Mouse (Mus musculus): ENCODE measurements around the gene Nup153.

The Nup153 gene

DNA sequence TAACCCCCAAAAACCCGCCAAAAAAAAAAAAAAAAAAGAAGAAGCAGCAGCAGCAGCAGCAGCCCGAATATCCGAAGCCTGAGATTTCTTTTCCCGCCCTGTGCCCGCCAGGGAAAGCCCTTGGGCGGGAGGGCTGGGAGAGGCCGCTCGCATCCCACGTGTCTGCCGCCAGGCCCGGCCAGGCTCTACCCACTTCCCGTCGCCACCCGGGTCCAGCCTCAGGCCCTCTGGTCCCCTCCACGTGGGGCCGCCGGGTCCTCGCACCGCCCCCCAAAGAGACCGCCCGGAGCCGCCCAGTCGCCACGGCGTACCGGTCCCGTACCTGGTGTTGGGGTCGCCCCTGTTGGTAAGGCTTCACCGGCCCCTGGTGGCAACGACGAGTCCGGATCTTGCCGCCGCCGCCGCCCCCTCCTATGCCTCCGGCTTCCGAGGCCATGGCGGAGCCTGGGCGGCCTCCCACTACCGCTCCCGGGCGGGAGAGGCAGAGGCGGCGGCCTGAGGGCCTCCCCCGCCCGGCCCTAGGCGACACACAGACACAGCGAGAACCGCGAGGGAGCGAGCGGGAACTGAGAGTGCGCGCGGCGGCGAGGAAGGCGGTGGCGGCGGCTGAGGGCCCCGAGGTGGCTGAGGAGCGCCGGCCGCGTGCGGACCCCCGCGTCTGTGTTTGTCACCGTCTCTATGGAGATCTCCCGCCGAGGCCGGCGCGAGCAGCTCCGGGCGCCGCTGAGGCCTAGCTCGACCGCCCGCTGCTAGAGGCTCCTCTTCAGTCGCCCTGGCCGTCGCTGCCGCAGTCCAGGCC, 503 bp downstream of the Nup153 start:
- DNase-seq = peak; percentile 72 to 82

DNA sequence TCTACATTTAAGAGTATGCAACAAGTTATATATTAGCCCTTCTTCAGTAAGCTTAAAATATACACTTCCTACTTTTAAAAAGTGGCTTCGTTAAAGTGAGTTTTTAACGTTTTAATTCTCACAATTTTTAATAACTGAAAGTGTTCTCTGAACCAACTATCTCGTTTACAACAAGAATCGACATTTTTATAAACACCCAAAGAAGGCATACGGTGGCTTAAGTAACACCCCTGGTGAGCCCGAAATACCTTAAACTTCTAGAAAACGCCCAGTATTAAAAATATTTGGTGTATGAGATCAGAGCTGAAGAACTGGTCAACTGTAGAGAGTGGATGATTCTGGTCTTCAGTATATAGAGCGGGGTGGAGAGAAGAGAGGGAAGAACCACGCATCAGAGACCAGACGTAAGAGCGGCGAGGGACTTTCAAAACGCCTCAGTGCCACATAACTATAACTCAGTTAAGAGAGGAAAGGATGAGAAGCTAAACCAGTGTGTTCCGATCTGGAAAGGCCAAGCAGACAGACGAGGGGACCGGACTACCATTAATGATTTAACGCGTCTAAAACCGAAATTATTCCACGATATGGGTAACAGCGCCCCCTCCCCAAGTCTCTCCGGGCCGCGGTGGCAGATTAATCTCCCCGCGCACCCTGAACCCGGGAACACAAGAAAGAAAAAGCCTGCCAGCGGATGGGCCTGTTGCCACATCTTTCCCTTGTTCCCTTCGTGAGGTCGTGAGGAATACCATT, 1.3 kb downstream of the Nup153 start:
- DNase-seq = no peak

DNA sequence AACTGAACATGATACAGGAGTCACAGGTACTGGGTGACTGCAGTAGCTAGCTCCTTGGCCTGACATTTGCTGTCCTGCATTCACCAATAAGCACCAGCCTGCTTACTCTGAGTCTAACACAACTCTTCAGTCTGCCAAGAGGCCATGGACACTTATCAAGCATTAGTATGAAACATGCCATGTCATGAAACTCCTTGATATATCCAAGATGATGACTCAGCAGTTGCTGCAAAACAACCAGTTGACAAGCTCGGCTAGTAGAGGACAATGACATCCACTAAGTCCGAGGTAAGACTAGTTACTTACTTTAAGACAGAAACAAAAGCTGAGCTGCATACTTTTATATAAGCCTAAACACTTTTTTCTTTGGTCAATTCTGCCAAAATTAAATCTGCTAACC, 2.5 kb downstream of the Nup153 start:
- no peak for DNase-seq

DNA sequence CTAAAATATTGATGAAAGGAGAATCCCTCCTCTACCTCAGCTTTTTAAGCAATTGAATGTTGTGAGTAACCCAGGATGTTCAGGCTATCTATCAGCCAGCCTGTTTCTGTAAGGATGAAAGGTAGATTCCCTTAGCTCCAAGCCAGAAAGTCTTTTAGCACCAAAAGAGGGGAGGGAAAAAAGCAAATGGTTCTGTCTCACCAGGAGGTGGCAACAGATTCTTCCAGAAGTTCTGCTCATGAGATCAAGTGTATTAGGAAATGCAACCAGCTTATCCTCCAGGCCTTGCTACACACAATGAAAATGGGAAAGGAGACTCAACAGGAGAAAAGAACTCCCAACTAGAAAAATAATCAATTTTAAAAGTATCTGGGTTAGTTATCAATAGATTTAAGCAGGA, 3.4 kb downstream of the Nup153 start:
- DNase-seq = no peak

DNA sequence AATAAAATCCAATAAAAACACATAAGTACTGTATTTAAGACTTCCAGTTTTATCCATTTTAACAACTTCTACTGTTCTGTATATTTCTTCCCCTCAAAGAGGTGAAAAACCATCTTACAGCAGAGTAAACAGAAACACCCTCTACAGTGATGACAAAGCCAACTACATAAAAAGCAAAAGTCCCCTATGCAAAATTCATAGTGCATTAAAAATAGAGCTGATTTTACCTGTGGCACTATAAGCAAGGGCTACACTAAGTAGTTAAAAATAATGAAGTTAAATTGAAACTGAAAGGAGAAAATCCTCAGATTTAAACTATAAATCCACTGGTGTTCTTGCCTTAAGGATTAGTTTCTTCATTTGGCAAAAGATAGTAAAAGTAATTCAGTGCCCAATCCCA, 6.7 kb downstream of the Nup153 start:
- no peak for DNase-seq

DNA sequence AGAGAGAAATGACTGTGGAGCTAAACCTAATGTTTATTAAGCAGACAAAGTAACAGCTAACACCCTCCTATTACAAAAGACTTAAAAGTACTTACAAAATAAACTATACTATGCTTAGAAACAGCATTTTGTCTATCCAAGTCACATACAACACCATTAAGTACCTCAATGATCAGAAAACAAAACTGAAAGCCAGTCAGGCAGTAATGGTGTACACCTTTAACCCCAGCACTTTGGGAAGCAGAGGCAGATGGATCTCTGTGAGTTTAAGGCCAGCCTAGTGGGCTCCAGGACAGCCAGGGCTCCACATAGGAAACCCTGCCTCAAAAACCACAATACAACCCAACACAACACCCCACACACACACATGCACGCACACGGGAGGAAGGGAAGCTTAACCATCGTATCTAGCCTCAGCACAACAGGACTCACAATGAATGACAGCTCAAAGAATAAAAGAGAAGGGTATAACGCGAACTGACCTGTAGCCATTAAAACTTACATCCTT, 8.8 kb downstream of the Nup153 start:
- no peak for DNase-seq

DNA sequence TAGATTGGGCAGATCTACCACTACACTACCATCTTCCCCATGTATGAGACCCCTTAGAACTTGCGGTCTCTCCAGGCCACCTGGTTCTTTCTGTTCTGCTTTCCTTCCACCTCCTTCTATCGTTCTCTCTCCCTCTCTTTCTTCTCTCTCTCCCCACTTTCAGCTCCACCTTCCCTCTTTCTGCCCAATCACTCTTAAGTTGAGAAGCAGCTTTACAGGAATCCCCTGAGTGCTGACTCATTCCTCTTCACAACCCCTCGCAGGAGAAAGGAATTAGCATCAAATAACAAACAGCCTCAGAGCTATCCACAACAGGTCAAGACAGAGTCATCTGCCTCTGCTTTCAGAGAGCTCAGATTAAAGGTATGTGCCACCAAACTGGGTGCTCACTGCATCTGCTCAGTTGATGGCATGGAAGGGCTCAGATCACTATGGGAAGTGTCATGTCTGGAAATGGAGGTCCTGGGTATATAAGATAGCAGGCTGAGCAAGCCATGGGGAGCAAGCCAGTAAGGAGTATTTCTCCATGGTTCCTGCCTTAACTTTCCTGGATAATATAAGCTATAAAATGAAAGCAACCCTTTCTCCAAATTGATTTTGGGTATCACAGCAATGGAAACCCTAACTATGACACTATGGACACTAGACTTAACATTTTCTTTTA, 11.6 kb downstream of the Nup153 start:
- no peak for DNase-seq

DNA sequence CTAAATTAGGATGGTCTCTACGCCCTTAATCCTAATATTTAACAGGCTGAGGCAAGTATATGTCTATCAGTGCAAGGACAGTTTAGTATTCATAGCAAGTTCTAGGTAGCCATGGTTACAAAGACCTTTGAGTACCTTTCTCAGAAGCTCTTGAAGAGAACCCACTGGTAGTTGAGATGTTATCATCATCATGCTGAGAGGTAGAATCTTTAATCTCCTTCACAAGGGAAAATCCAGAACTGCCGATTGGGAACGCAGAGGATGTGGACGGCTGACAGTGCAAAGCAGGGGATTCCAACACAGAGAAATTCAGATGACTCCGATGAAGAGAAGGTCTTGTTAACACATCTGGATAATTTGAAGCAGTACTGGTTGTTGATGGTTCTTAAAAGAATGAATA, 14.3 kb downstream of the Nup153 start:
- DNase-seq = no peak

DNA sequence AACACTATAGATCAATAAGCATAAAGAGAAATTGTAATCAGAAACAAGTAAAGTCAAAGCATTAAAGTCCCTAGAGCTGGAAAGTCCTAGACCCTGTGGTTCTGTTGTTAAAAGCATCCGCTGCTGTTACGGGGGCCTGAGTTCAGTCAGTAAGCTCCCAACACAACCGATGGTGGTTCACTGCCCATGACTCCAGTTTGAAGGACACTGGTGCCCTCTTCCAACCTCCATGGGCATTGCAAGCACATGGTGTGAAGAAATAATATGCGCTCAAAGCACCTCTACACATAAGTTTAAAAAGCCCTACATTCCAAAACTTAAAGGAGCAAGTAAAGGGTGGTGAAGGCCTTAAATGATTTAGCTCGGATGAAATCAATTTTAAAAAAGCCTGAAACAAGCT, 24.6 kb downstream of the Nup153 start:
- DNase-seq = peak; percentile 12 to 16

DNA sequence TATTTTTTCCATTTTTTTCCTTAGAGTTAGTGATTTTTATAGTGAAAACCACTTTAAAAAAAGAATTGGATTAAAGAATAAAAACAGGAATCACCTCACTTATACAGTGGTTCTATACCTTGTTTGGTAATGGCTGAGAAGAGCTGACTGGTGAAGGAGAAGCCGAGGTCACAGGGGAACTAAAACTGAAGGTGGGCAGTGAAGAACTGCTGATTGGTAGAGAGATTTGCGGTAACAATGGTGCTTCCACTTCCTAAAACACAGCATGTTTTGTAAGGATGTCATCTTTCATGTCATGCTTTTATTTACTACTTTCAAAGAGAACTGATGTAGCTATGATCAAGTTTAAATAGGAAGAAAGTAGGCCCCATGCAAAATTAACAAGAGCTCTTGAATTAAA, 26.3 kb downstream of the Nup153 start:
- no peak for DNase-seq

DNA sequence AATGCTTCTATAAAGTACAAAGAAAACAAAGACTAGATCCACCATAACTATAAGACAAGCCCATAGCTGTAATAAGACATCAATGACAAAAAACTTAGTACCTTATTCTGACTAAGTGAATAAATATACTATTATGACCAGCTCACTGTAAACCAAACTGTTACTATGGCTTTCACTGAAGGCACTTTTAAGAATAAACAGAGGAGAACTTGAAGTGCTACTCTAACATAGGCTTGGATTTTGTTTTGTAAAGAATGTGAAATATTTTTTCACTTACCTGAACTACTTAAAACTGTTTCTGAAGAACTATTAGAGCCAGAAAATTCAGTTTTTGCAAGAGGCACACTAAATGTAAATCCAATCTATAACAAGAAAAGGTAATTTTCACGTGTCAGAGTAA, 28.4 kb downstream of the Nup153 start:
- DNase-seq = no peak

DNA sequence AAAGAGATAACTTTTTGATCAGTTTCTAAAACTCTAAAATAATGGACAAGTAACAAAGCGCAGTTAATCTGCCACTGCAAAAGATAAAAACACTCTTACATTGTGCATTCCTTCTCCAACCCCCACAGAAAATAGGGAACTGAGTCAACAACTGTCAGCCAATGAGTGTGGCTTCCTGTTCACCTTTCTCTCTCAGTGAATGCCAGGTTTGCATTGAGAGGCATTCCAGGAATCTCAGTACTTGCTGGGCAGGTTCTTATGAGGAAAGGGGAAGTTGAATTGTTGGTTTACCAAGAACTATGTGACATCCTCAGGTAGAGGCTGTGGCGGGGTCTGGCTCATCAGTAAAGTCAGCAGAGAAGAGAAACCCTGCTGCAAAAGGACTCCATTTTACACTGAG, 31.0 kb downstream of the Nup153 start:
- DNase-seq = no peak

DNA sequence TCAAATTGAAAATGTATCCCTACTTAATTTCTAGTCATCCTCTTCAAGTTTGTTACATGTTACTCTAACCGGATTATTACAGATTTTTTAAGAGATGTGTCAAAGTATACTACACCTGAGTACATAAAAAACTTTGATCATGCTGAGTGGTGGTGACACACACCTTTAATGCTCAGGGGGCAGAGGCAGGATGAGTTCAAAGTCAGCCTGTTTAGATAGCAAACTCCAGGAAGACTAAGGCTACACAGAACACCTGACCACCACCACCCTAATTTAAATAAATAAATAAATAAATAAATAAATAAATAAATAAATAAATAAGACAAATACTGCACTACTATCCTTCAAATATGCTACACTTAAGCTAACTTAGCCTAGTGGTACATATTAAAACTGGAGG, 31.8 kb downstream of the Nup153 start:
- DNase-seq = no peak

DNA sequence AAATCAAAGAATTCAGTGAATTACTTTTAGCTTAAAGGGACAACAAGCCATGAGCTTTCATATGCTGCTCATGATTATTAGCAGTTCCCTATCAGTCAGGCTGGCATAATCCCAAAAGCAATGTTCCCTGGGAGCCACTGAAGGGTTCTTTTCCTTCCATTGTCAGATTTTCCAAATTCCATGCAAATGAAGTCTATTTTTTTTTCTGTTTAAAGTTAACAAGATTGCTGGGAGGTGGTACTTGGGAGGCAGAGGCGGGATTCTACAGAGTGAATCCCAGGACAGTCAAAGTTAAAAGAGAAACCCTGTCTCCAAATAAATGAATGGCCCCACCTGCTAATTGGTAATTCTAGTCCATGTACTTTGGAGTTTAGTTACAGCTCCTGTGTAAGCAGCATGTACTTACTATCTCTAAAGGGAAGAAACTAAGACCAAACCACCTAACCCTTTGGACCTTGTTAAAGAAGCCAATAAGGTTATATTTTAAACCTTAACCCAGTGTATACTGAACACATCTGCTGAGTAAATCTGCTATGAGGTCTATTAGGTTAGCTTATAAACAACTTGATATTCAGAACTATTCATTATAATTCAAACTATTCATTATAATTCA, 32.3 kb downstream of the Nup153 start:
- no peak for DNase-seq

DNA sequence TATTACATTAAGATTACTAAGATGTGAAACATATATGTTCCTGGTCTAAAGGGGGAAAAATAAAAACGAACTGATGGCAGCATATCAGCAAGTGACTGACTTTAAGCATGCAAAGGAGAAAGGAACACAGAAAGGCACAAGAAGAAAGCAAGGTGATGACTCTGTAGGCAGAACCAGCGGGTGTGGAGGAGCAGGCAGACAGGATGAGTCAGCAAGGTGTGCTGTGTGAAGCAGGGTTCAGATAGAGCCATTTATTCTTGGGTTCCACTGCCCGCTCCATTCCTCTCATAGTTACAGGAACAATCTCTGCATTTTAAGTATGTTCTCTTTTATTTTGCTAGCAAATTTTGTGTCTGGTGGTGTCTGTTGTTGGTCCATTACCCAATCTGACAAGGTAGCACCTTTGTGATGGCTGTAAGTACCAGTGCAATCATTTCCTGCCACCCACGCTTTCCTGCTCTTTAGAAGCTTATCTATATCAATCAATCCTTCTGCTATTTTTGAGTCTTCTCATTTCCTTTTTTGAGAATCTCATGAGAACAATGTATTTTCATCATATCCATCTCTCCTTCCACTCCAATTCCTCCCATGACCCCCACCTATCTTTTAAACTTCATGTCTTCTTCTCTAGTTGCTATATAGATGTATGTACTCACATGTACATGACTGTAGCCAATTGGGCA, 37.0 kb downstream of the Nup153 start:
- DNase-seq = no peak

DNA sequence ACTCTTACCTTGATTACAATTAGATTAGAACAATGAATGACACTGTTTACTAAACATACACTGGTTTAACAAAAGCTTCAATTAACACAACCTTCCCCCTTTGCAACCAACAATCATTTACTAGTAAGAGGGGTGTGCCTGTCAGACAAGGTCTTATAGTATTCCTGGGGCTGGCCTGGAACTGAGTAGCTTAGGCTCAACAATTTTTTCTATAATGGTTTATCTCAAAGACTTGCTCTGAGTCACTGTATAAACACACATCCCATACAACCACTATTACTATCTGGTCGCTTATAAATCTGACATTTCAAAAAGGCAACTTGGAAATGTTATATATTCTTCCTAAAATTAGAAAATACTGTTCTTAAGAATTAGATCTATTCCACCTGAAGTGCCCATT, 44.4 kb downstream of the Nup153 start:
- DNase-seq = no peak

DNA sequence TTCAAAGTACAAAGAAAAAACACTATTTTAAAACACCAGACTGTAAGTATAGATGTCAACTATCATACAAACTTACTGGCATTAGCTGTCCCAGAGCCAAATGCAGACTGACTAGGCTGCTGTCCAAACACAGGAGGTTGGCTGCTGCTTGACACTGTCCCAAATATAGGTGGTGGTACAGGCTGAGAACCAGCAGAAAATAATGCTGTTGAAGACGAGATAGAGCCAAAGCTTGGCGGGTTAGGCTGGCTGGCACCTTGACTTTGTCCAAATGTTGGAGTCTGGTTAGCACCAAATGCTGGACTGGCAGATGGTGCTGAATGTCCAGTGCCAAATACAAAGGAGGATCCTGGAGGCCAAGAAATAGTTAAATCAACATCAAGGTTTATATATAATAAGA, 44.8 kb downstream of the Nup153 start:
- no peak for DNase-seq

DNA sequence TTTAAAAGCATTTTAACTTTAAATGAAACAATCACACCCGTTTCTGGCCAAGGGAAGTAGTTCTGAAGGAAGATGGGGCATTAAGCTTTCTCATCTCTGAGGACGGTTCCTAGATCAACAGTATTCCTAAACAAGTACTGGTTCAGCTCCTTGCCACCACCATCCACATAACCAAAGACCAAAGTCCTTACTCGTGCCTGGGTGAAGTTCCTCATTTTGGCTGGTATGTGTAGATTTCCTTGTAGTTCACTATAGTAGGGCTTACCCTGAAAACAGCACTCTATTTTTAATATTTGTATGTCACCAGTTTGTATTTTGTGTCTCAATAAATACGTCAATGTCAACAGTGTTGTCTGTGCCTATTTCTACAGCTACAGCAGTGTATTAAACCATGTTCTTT, 50.0 kb downstream of the Nup153 start:
- DNase-seq = no peak

DNA sequence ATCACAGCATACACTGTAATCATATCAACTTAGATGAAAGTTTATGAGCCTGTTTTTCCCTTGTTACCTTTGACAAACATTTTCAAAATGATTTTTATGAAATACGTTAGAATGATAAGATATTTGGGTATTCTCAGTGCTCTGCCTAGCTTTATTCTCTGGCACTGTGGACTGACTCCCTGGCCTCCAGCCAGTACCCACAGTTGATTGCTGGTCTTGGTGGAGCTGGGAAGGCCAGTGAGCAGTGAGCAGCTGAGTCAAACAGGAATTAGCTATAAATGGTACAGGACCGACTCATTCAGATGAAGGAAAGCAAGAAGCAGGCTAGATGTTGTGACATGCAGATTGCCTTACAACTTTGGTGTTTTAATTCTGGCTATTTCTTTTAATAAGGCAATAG, 53.1 kb downstream of the Nup153 start:
- no peak for DNase-seq

DNA sequence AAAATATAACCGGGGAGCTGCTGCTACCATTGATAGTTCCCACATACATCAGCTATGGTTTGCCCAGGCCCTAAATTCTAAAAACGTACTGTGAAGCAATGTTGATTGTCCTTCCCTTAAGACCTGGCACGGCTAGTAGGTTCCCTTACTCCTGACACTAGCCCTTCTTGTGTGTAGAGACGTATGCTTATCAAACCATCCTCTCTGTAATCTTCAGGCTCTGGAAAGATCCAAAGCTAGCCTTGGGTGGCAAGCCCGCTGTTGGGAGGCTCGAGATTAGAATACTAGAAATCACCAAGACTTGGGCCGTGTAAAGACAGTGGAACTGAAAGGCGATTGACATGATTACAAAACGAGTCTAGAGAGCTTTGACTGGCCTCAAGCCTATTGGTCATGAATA, 57.2 kb downstream of the Nup153 start:
- no peak for DNase-seq

DNA sequence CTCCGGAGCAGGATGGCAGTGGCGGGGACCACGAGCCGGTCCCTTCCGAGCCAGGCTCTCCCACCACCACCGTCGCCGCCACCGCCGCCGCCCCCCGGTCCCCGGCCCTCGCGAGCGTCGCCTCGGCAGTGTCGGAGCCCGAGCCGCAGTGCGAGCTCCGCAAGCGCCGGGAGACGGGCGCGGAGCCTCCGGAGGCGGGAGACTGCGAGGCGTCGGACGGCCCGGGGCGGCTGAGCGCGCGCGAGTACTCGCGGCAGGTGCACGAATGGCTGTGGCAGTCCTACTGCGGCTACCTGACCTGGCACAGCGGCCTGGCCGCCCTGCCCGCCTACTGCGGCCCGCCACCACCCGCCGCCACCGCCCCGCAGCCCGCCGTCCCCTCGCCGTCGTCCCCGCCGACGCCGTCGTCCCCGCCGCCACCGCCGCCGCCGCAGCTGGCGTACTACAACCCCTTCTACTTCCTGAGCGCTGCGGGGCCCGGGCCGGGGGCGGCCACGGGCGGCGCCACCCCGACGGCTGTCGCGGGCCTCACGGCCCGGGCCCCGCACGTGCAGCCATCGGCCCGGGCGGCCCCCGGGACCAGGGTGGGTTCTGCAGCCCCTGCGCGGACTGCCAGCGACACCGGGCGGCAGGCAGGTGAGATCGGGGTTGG, 58.0 kb downstream of the Nup153 start:
- DNase-seq = peak; percentile 43 to 62

DNA sequence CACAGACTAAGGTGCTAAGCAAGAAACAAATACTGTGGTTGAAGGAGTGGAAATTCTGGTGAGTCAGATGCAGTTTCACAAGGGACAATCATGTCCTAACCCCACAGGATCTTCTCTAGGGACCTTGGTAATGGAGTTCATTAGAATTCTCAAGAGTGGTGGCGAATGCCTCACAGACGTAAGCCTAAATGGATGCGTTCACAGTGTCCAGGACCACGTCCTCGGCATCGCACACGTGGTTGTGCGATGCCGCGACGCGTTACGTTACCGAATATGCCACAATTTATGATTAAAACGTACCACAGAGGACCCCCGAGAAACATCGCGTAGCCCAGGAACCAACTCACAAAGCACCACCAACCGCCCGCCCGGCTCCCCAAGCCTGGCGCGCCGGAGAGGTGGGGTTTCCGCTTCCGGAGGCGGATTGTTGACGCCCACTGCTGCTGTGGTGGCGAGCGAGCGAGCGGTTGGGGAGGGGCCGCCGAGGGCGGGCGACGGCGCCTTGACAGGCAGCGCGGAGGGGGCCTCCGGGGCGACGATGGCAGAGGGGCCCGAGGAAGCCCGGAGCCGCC, 58.6 kb downstream of the Nup153 start, which contains the start of gene Fam8a1:
Gene Fam8a1, plus strand, starts transcription at position 475 of the 572 bp plus-strand sequence.
- DNase-seq = peak; percentile 93 to 95
